Mouse (Mus musculus): ENCODE results near the gene Cdkn1c.

DNA sequence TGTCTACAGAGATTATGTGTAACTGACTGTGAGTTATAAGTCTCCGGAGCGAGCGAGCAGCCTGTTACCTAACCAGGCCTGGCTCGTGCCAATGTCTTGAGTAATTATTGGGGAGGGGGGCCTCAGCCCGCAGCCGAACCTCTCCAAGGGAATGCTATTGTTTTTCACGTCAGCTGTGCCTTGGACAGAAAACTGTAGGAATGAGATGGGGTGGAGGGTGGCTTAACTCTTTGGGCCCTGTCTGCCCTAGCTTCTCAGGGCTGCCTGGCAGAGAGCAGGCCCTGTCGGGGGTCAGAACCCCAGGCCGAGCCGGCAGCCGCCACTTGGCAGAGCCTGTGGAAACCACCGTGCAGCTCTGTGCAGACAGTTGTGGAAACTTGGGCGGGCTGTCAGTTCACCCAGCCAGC, 52.2 kb downstream of the Cdkn1c start:
- TF ChIP-seq CTCF (conservative IDR thresholded peaks at IDR 0.05; ENCODE audit: low read length) (no peak), POU5F1 (IDR thresholded peaks at IDR 0.05; ENCODE audit: borderline replicate concordance, low read length) (no peak)

All from E14TG2a.4 (cell line).